Mouse (Mus musculus) heart, embryonic 15.5 days (tissue): ENCODE data around the gene Gm1113. TPM values are rescaled to one million over a fixed set of nuclear protein-coding genes. Genes with fewer than 3 reads are reported as not detected.

Source experiments
- ATAC-seq: fragments of 200-750 bp; cut with Nextera tagmentation; replicated peaks from 2 replicates; pipeline ENCODE4 v1.8.0; 2017; ENCODE audit warnings: low read depth, moderate TSS enrichment; ENCODE audit not compliant: insufficient number of reproducible peaks, insufficient read depth, low FRiP score
- H3K27ac ChIP-seq: fragments of 300-500 bp; sonication (generic); 2 replicates; pipeline ENCODE4 v1.5.1; 2015; ENCODE audit warnings: mild to moderate bottlenecking, inconsistent platforms
- H3K27me3 ChIP-seq: fragments of 300-500 bp; sonication (generic); 2 replicates; pipeline ENCODE4 v1.6.1; 2015; ENCODE audit warnings: inconsistent platforms
- H3K36me3 ChIP-seq: fragments of 300-500 bp; sonication (generic); 2 replicates; pipeline ENCODE4 v1.6.1; 2015; ENCODE audit warnings: mild to moderate bottlenecking, inconsistent platforms
- H3K4me1 ChIP-seq: fragments of 300-500 bp; sonication (generic); replicated peaks from 2 replicates; pipeline ENCODE4 v1.6.1; 2015; ENCODE audit warnings: inconsistent platforms
- H3K4me2 ChIP-seq: fragments of 300-500 bp; sonication (generic); 2 replicates; pipeline ENCODE4 v1.6.1; 2015; ENCODE audit warnings: inconsistent platforms, mild to moderate bottlenecking, moderate library complexity
- H3K4me3 ChIP-seq: fragments of 300-500 bp; sonication (generic); 2 replicates; pipeline ENCODE4 v1.5.1; 2015; ENCODE audit warnings: mild to moderate bottlenecking, inconsistent platforms
- H3K9ac ChIP-seq: fragments of 300-500 bp; sonication (generic); 2 replicates; pipeline ENCODE4 v1.6.1; 2015; ENCODE audit warnings: mild to moderate bottlenecking, inconsistent platforms
- H3K9me3 ChIP-seq: fragments of 300-500 bp; sonication (generic); replicated peaks from 2 replicates; pipeline ENCODE4 v1.6.1; 2016; ENCODE audit warnings: inconsistent platforms
- WGBS: fragments of 180-500 bp; shearing (Covaris S2); methylation state at CpG from one replicate; pipeline ENCODE4 v1.1.7; 2015; ENCODE audit warnings: mixed read lengths; 5-methylcytosine and 5-hydroxymethylcytosine counted together
- polyA plus RNA-seq: library from polyadenylated mRNA; unstranded; fragments of >200 nt; fragmentation: Nextera tagmentation; extraction: Ambion mirVana; gene quantifications from 2 replicates; pipeline ENCODE4 v1.2.1, GENCODE M21; 2015

Gm1113 gene
- polyA plus RNA-seq, result not detected in 2 replicates

DNA sequence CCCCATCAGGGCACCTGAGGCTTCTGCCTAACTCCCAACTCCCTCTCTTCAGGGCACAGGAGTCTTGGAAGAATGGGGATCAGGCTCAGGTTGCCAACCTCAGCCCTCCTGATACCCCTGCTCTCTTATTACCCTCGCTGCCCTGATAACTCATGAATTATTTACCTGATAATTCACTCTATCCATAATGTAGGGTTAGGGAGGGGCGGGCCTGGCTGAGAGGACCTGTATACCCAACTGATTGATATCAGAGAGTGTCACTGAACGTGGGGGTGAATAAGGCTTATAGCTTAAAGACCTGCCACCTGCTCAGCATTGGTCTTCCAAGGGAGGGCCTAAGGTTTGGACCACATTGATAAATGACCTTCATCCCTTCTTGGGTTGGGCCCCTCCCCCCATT, at the start of gene Gm1113:
TSS of gene Gm1113 (minus strand) at position 101 of the 400 bp plus-strand sequence.
- no peaks in the 10 kb centered on the region for H3K36me3 ChIP-seq
- no peak within 1 kb of the TSS for H3K9ac ChIP-seq
- no peak within 1 kb of the TSS for H3K27ac ChIP-seq
- H3K4me1 ChIP-seq, result peaks cover 4% of the 10 kb centered on the region; the same call in 1 of the 2 replicates
- no peak within 1 kb of the TSS for H3K4me2 ChIP-seq
- no peaks in the 10 kb centered on the region for H3K9me3 ChIP-seq
- no peaks in the 10 kb centered on the region for H3K27me3 ChIP-seq
- ATAC-seq, result no peak
- WGBS, result 80% methylated on average over 3 of the region's 3 CpGs
- H3K4me3 ChIP-seq, result no peak within 1 kb of the TSS

DNA sequence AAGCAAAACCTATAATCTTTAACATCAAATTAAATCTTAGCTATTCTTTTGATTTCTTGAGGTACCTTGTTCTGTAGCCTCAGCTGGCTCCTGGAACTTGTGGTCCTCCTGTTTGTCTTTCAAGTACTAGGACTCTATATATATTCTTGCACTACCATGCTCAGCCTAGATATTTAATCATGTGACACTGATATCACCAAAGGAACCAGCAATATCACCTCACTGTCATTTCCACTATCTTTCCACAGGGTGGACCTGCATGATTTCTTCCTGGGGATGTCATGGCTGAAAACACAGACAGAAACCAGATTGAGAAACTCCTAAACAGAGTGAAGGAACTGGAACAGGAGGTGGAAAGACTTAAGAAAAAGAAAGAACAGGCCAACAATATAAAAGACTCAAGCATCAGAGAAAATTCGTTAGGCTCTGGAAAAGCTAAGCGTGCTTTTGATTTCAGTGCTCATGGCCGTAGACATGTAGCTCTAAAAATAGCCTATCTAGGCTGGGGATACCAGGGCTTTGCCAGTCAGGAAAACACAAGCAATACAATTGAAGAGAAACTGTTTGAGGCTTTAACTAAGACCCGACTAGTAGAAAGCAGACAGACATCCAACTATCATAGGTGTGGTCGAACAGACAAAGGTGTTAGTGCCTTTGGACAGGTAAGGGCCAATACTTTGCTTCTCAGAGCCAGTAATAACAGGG, 46.6 kb upstream of the Gm1113 start:
- Histone ChIP-seq H3K4me2 (peak overlapping the region; percentile 42), H3K4me1 (peaks cover 32% of the 10 kb centered on the region), H3K36me3 (peaks cover 43% of the 10 kb centered on the region), H3K9ac (no peak overlapping the region), H3K9me3 (no peaks in the 10 kb centered on the region), H3K27ac (peak overlapping the region; percentile 87), H3K27me3 (no peaks in the 10 kb centered on the region), H3K4me3 (no peak overlapping the region)
- ATAC-seq, result peak; percentile 42; the same call in 1 of the 2 replicates
- WGBS, result 49% methylated on average over 5 of the region's 5 CpGs

DNA sequence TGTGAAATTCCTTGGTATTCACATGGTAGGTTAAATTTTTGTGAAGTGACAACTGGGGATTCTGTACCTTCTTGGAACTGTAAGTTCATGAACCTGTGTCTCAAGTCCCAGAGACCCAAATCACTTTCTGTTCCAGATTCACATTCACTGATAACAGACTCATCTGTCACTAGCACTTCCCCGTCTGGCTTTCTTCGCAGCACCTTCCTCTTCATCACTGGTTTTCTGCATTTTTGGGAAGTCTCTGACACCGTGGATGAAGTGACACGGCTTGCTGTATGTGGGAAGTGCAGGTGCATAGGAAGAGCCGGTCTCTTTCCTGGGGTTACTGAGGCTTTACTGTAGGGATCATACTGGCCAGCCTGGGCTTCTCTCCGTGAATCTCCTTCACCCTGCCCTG, 43.5 kb upstream of the Gm1113 start:
- ATAC-seq, result no peak
- 77% methylated on average over 6 of the region's 6 CpGs for WGBS
- Histone ChIP-seq H3K36me3 (peaks cover 28% of the 10 kb centered on the region), H3K4me1 (peaks cover 28% of the 10 kb centered on the region), H3K4me3 (no peak overlapping the region), H3K4me2 (no peak overlapping the region), H3K9ac (no peak overlapping the region), H3K9me3 (no peaks in the 10 kb centered on the region), H3K27me3 (peaks cover 7% of the 10 kb centered on the region; the same call in 1 of the 2 replicates), H3K27ac (no peak overlapping the region)

- no peak overlapping the region for H3K27ac ChIP-seq
- no peak overlapping the region for H3K4me2 ChIP-seq
- peaks cover 24% of the 10 kb centered on the region for H3K36me3 ChIP-seq
- H3K9ac ChIP-seq, result no peak overlapping the region
- ATAC-seq, result no peak
- no peak overlapping the region for H3K4me3 ChIP-seq
- H3K9me3 ChIP-seq, result no peaks in the 10 kb centered on the region
- WGBS, result 93% methylated on average over 11 of the region's 11 CpGs
- H3K27me3 ChIP-seq, result peaks cover 7% of the 10 kb centered on the region; the same call in 1 of the 2 replicates
- H3K4me1 ChIP-seq, result peaks cover 28% of the 10 kb centered on the region
Measured at GRCm38 (mm10) chr9:35561076-35561475, 43.0 kb upstream of the Gm1113 start.

- Histone ChIP-seq H3K4me2 (peak overlapping the region; percentile 100), H3K36me3 (peaks cover 13% of the 10 kb centered on the region; the same call in 1 of the 2 replicates), H3K4me1 (peaks cover 19% of the 10 kb centered on the region), H3K4me3 (peak overlapping the region; percentile 75), H3K9ac (peak overlapping the region; percentile 61), H3K27ac (peak overlapping the region; percentile 53), H3K9me3 (no peaks in the 10 kb centered on the region), H3K27me3 (peaks cover 7% of the 10 kb centered on the region; the same call in 1 of the 2 replicates)
- 1% methylated on average over 31 of the region's 31 CpGs for WGBS
- ATAC-seq, result peak; percentile 75
Measured at GRCm38 (mm10) chr9:35559009-35559890, 41.2 kb upstream of the Gm1113 start.

- Histone ChIP-seq H3K36me3 (peaks cover 13% of the 10 kb centered on the region; the same call in 1 of the 2 replicates), H3K4me3 (peak within 1 kb of the TSS; percentile 75), H3K9me3 (no peaks in the 10 kb centered on the region), H3K27me3 (peaks cover 7% of the 10 kb centered on the region; the same call in 1 of the 2 replicates), H3K9ac (peak within 1 kb of the TSS; percentile 61), H3K4me1 (peaks cover 24% of the 10 kb centered on the region), H3K27ac (peak within 1 kb of the TSS; percentile 53), H3K4me2 (peak within 1 kb of the TSS; percentile 100)
- WGBS, result 2% methylated on average over 57 of the region's 59 CpGs
- ATAC-seq, result peak; percentile 61; the same call in 1 of the 2 replicates
Measured at GRCm38 (mm10) chr9:35558257-35559008, 40.4 kb upstream of the Gm1113 start, which contains the start of the genes Ddx25 and Pus3. Gene Ddx25 (minus strand): TSS chr9:35558528. Gene Pus3 (plus strand): TSS chr9:35558595.

GRCm38 (mm10) chr9:35556494-35557102, 38.5 kb upstream of the Gm1113 start:
- Histone ChIP-seq H3K4me3 (no peak overlapping the region), H3K4me1 (peaks cover 31% of the 10 kb centered on the region), H3K36me3 (peaks cover 9% of the 10 kb centered on the region; the same call in 1 of the 2 replicates), H3K4me2 (no peak overlapping the region), H3K9me3 (no peaks in the 10 kb centered on the region), H3K27ac (no peak overlapping the region), H3K27me3 (peaks cover 7% of the 10 kb centered on the region; the same call in 1 of the 2 replicates), H3K9ac (no peak overlapping the region)
- no peak for ATAC-seq
- WGBS, result 49% methylated on average over 12 of the region's 12 CpGs

GRCm38 (mm10) chr9:35548455-35548854, 30.4 kb upstream of the Gm1113 start:
- H3K9me3 ChIP-seq, result no peaks in the 10 kb centered on the region
- H3K36me3 ChIP-seq, result no peaks in the 10 kb centered on the region
- no peak for ATAC-seq
- no peaks in the 10 kb centered on the region for H3K27me3 ChIP-seq
- no peak overlapping the region for H3K4me2 ChIP-seq
- no peak overlapping the region for H3K9ac ChIP-seq
- no peak overlapping the region for H3K4me3 ChIP-seq
- 76% methylated on average over 9 of the region's 9 CpGs for WGBS
- H3K4me1 ChIP-seq, result peaks cover 8% of the 10 kb centered on the region
- H3K27ac ChIP-seq, result no peak overlapping the region

- 71% methylated on average over 9 of the region's 9 CpGs for WGBS
- no peak for ATAC-seq
- Histone ChIP-seq H3K36me3 (no peaks in the 10 kb centered on the region), H3K9me3 (no peaks in the 10 kb centered on the region), H3K9ac (no peak overlapping the region), H3K27me3 (no peaks in the 10 kb centered on the region), H3K27ac (no peak overlapping the region), H3K4me1 (no peaks in the 10 kb centered on the region), H3K4me3 (no peak overlapping the region), H3K4me2 (no peak overlapping the region)
Measured at GRCm38 (mm10) chr9:35546745-35547144, 28.7 kb upstream of the Gm1113 start.

DNA sequence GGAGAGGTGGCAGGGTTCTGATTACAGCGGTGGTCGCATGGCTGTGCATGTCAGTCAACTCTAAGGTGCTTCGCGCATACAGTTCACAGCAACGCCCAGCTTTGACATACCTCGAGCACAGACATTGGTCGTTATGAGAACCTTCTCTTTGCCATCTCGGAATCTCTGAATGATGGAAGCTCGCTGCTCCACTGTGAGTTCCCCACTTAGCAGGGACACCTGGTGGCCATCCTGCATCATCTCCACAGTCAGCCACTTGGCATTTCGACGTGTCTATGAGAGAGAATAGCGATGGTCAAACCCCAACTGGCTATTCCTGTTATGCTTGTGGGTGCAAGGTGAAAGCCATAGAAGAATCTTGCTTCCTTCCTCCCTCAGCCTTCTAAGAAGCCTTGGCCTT, 27.6 kb upstream of the Gm1113 start:
- no peak overlapping the region for H3K4me3 ChIP-seq
- no peaks in the 10 kb centered on the region for H3K27me3 ChIP-seq
- no peak overlapping the region for H3K4me2 ChIP-seq
- no peak for ATAC-seq
- no peaks in the 10 kb centered on the region for H3K36me3 ChIP-seq
- no peak overlapping the region for H3K27ac ChIP-seq
- 62% methylated on average over 12 of the region's 12 CpGs for WGBS
- no peaks in the 10 kb centered on the region for H3K4me1 ChIP-seq
- no peak overlapping the region for H3K9ac ChIP-seq
- H3K9me3 ChIP-seq, result no peaks in the 10 kb centered on the region
